Mouse (Mus musculus) testis, adult 2 months (tissue): ENCODE measurements at regions not wholly inside any gene's neighbourhood (a gene's known extent, or its start where the extent isn't known, plus 50 kb on each side); places are given as distances from the start of the nearest gene placed in this dataset.

ENCODE experiments used
- CTCF ChIP-seq: fragments of 200-500 bp; IDR thresholded peaks from 2 replicates; pipeline ENCODE4 v1.5.1; 2012; ENCODE audit warnings: low read depth, mild to moderate bottlenecking, inconsistent platforms, low read length, moderate library complexity; ENCODE audit not compliant: control insufficient read depth, insufficient read depth, insufficient replicate concordance
- POLR2A ChIP-seq: fragments of 200-500 bp; IDR thresholded peaks from 2 replicates; pipeline ENCODE4 v1.6.1; 2012; ENCODE audit warnings: low read depth, mild to moderate bottlenecking, inconsistent platforms, low read length, moderate library complexity; ENCODE audit not compliant: control insufficient read depth

DNA sequence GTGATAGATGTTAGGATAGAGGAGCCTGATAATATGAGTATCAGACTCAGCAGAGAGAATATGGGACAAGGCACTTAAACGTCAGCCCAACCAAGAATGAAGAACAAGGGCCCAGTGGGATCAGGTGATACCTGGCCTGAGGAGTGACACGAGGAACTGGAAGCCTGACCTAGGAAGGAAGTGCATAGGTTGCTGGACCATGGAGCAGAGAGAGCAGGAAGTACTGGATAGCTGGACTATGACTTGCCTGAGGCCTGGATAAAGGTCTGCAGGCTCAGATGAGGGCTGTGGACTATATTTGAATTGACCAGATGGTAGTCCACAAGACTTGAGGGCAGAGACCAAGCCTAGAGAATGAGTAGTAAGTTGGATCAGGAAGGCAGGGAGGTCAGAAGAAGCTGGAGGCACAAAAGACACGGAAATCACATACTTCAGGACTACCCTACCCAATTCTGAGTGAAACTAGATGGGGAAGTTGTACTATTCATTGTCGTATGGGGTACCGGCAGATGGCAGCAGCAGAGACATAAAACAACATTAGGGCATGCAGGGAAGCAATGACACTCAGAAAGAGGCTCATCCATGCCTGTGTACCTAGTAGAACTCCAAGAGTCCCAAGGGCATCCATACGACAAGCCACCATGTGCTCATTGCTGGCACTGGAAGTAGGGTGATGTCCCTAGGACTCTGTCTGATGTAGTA lies 57.0 kb upstream of the Cd93 start:
- TF ChIP-seq POLR2A (no peak), CTCF (no peak)
